In genomic region chr10:8283991-8284390, GRCm38 (mm10) we compare ENCODE assay signal across 15 mouse cellular contexts.
DNase-seq lines count a peak whose midpoint lies in the region; ATAC-seq lines count a peak whose summit lies in the region.
"Had no signal": no experiment of that assay in that cellular context is flagged by ENCODE, and none has a peak within 500 bp of the region (broad histone marks: within the 10 kb centered on the region; RNA-seq: fewer than 3 reads in every experiment).

No protein-coding gene starts in this region.

- no peak for DNase-seq in cerebellum, postnatal 4 days (ENCODE audit: low spot score in 2 of 2)
- peak; percentile 8 for DNase-seq in testis, postnatal 10 days (ENCODE audit: low spot score)
- no peak for DNase-seq in testis, postnatal 14 days (ENCODE audit: low spot score)
- DNase-seq in cerebellum, adult 9-10 months, result peak; percentile 79
- DNase-seq in frontal cortex, postnatal 10 days (ENCODE audit: low spot score in 2 of 2), result no peak
- no peak for DNase-seq in left cerebral cortex, postnatal 4 days
- DNase-seq: adrenal gland, postnatal 10 days; B cell, adult 2 months; gastrocnemius, postnatal 14 days; heart, postnatal 36 days had no signal

- ATAC-seq in cerebellum, adult (ENCODE audit: insufficient number of reproducible peaks, low FRiP score, low TSS enrichment), result peak; percentile 42; the same call in 1 of the 2 replicates
- ATAC-seq in monocyte, adult 5-6 weeks (replicated peaks; ENCODE audit: insufficient number of reproducible peaks, low FRiP score, low TSS enrichment, poor library complexity, severe bottlenecking), result no peak
- ATAC-seq: CD4-positive, CD25-positive, alpha-beta regulatory T cell, adult 4 months; forebrain, embryonic 15.5 days; intestine, embryonic 16.5 days had no signal

- intact Hi-C loops in left cerebral cortex, postnatal 4 days (cut with DNase I), result no loop called here

Comparison
In these comparisons a context has a peak if more than half of its experiments do, and no peak if none do; other contexts are left out.
1. DNase-seq: peak in testis, postnatal 10 days (single experiment) and cerebellum, adult 9-10 months (single experiment); none in cerebellum, postnatal 4 days (0 of 2), testis, postnatal 14 days (single experiment), frontal cortex, postnatal 10 days (0 of 2) and left cerebral cortex, postnatal 4 days (single experiment).